Mouse (Mus musculus) olfactory bulb, adult 2 months (tissue): ENCODE results near the gene 1600014C10Rik. TPM values are rescaled to one million over a fixed set of nuclear protein-coding genes. Genes with fewer than 3 reads are reported as not detected.

Experiments used
- H3K27ac ChIP-seq: fragments of 200-500 bp; 2 replicates; pipeline ENCODE4 v1.5.1; 2012; ENCODE audit warnings: low read depth, low read length; ENCODE audit not compliant: insufficient read depth
- H3K4me1 ChIP-seq: fragments of 200-500 bp; 2 replicates; pipeline ENCODE4 v1.6.1; 2012; ENCODE audit warnings: low read length; ENCODE audit not compliant: control insufficient read depth, insufficient read depth
- H3K4me3 ChIP-seq: fragments of 200-500 bp; 2 replicates; pipeline ENCODE4 v1.5.1; 2012; ENCODE audit warnings: mild to moderate bottlenecking, low read depth, low read length, moderate library complexity; ENCODE audit not compliant: insufficient read depth
- CTCF ChIP-seq: fragments of 200-500 bp; IDR thresholded peaks from 2 replicates; pipeline ENCODE4 v1.5.1; 2012; ENCODE audit warnings: low read depth, mild to moderate bottlenecking, low read length, moderate library complexity; ENCODE audit not compliant: insufficient read depth
- POLR2A ChIP-seq: fragments of 200-500 bp; IDR thresholded peaks from 2 replicates; pipeline ENCODE4 v1.6.1; 2012; ENCODE audit warnings: mild to moderate bottlenecking, low read depth, low read length, moderate library complexity; ENCODE audit not compliant: insufficient read depth
- WGBS: fragments of 180-500 bp; shearing (Covaris S2); methylation state at CpG from one replicate; pipeline ENCODE4 v1.1.7; 2018; 5-methylcytosine and 5-hydroxymethylcytosine counted together
- polyA plus RNA-seq: library from polyadenylated mRNA; stranded (reverse); fragments of >200 nt; gene quantifications from 2 replicates; pipeline ENCODE4 v1.2.4, GENCODE M21; 2012; ENCODE audit warnings: low replicate concordance; ENCODE audit not compliant: missing spikeins, insufficient read depth, insufficient read length

1600014C10Rik gene
- polyA plus RNA-seq, 1 experiment: not detected

- 83% methylated on average over 2 of the region's 2 CpGs for WGBS
- H3K27ac ChIP-seq: no peak overlapping the region
- H3K4me1 ChIP-seq: peaks cover 14% of the 10 kb centered on the region
- TF ChIP-seq CTCF (no peak), POLR2A (no peak)
- H3K4me3 ChIP-seq: no peak overlapping the region
Measured at GRCm38 (mm10) chr7:38181366-38181765, 1.7 kb upstream of the 1600014C10Rik start.

- no peak for TF ChIP-seq POLR2A
- TF ChIP-seq CTCF: peak; percentile 94
- Histone ChIP-seq H3K4me1 (peaks cover 14% of the 10 kb centered on the region), H3K27ac (0 out of 2 replicates have a peak overlapping the region, but pooled peaks have one; percentile 77), H3K4me3 (peak overlapping the region; percentile 64; the same call in 1 of the 2 replicates)
- WGBS: 0% methylated on average over 11 of the region's 11 CpGs
Measured at GRCm38 (mm10) chr7:38182596-38182961, 438 bp upstream of the 1600014C10Rik start.

- WGBS: 5% methylated on average over 36 of the region's 36 CpGs
- peak; percentile 81 for TF ChIP-seq POLR2A
- TF ChIP-seq CTCF: no peak
- peak overlapping the region; percentile 64 for H3K4me3 ChIP-seq
- peaks cover 14% of the 10 kb centered on the region for H3K4me1 ChIP-seq
- peak overlapping the region; percentile 77 for H3K27ac ChIP-seq
Measured at GRCm38 (mm10) chr7:38183709-38184417, 846 bp downstream of the 1600014C10Rik start.

- Histone ChIP-seq H3K4me3 (peak overlapping the region; percentile 64), H3K27ac (peak overlapping the region; percentile 77; the same call in 1 of the 2 replicates), H3K4me1 (peaks cover 14% of the 10 kb centered on the region)
- TF ChIP-seq CTCF (no peak), POLR2A (no peak)
- 14% methylated on average over 1 of the region's 1 CpGs for WGBS
Measured at GRCm38 (mm10) chr7:38184418-38184745, 1.4 kb downstream of the 1600014C10Rik start.

GRCm38 (mm10) chr7:38184786-38185185 is 1.8 kb downstream of the 1600014C10Rik start:
- H3K4me1 ChIP-seq: peaks cover 14% of the 10 kb centered on the region
- TF ChIP-seq POLR2A: no peak
- no peak for TF ChIP-seq CTCF
- WGBS: 91% methylated on average over 6 of the region's 6 CpGs
- no peak overlapping the region for H3K27ac ChIP-seq
- no peak overlapping the region for H3K4me3 ChIP-seq

GRCm38 (mm10) chr7:38186861-38187260 is 3.8 kb downstream of the 1600014C10Rik start:
- Histone ChIP-seq H3K4me1 (peaks cover 14% of the 10 kb centered on the region), H3K4me3 (no peak overlapping the region), H3K27ac (no peak overlapping the region)
- WGBS: 88% methylated on average over 4 of the region's 4 CpGs
- TF ChIP-seq POLR2A: no peak
- TF ChIP-seq CTCF: no peak

GRCm38 (mm10) chr7:38187796-38188195 is 4.8 kb downstream of the 1600014C10Rik start:
- no peak for TF ChIP-seq POLR2A
- no peak for TF ChIP-seq CTCF
- Histone ChIP-seq H3K4me1 (peaks cover 12% of the 10 kb centered on the region), H3K27ac (no peak overlapping the region), H3K4me3 (no peak overlapping the region)
- WGBS: 81% methylated on average over 4 of the region's 4 CpGs

GRCm38 (mm10) chr7:38188281-38189075 is 5.5 kb downstream of the 1600014C10Rik start:
- TF ChIP-seq POLR2A (no peak), CTCF (no peak)
- Histone ChIP-seq H3K4me1 (peaks cover 6% of the 10 kb centered on the region; the same call in 1 of the 2 replicates), H3K4me3 (no peak overlapping the region), H3K27ac (no peak overlapping the region)
- WGBS: 90% methylated on average over 8 of the region's 8 CpGs

- Histone ChIP-seq H3K4me1 (peaks cover 6% of the 10 kb centered on the region; the same call in 1 of the 2 replicates), H3K4me3 (no peak overlapping the region), H3K27ac (no peak overlapping the region)
- 84% methylated on average over 15 of the region's 15 CpGs for WGBS
- TF ChIP-seq CTCF (no peak), POLR2A (no peak)
Measured at GRCm38 (mm10) chr7:38189136-38189982, 6.3 kb downstream of the 1600014C10Rik start.
